Mouse (Mus musculus) urinary bladder, postnatal 25 days (tissue): ENCODE measurements around the gene Snd1.
"Not testable (repeated sequence)": the region's sequence is repeated elsewhere in the genome, so short reads cannot be mapped to it uniquely, and the experiment has no call there.

Experiments
- DNase-seq: peaks from one replicate; pipeline ENCODE4 v3.0.0; 2022; ENCODE audit warnings: low spot score

Snd1 gene

GRCm38 (mm10) chr6:28905301-28905700, 430.4 kb downstream of the Snd1 start:
- no peak for DNase-seq

GRCm38 (mm10) chr6:28909866-28910265, 434.9 kb downstream of the Snd1 start:
- DNase-seq, result no peak

DNA sequence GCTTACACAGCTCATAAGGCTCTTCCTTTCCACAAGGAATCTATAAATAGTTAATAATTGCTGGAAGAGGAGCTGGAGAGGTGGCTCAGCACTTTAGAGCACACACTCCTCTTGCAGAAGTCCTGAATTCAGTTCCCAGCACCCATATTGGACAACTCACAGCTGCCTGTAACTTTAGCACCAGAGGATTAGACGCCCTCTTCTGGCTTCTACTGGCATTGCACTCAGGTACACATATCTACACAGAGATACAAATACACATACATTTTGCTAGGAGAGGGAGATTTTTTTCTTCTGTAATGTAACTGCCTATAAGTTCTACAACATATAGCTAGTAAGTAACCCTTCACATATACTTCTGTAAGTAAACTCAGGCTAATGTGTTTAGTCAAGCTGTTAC, 440.0 kb downstream of the Snd1 start:
- DNase-seq, result no peak

- DNase-seq, result no peak
Observed at GRCm38 (mm10) chr6:28916630-28917029, 441.7 kb downstream of the Snd1 start.

- DNase-seq, result no peak
Observed at GRCm38 (mm10) chr6:28919346-28919745, 444.4 kb downstream of the Snd1 start.

DNA sequence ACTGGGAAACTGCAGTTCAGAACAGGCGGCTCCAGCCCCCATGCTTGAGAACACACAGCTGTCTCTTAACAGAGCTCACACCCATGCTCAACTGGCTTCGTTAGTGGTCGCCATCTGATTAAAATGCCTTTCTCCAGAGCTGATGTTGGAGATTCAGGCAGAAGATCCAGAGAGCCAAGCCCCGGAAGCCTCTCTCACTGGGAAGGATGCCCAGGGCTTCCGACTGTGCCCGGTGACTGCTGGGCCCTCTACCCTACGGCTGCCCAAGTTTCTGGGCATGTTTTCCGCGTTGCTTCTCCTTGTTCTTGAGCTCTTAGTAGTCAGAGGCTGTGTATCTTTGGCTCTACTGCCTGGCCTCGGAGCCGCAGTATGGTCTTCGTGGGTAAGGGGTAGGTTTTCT, 447.4 kb downstream of the Snd1 start:
- DNase-seq, result no peak

- no peak for DNase-seq
Observed at GRCm38 (mm10) chr6:28923091-28923824, 448.3 kb downstream of the Snd1 start.

DNA sequence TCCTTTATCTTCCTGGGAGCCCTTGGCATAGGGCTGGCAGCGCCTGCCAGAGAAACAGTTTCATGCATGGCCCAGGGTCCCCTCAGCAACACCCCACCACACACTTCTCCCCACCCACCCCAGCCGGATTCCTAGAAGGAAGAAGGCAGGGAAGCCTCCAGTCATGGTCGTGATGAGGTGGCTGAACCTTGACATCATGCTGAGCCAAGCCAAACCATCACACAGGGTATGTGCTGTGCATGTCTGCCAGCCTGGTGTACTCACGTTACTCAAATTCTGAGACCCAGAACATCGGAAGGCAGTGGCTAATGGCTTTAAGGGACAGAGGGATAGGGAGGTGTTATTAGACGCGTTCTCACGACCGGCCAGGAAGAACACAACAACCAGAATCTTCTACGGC, 448.9 kb downstream of the Snd1 start:
- DNase-seq, result no peak

- not testable (repeated sequence) for DNase-seq
Observed at GRCm38 (mm10) chr6:28927987-28928386, 453.0 kb downstream of the Snd1 start.

DNA sequence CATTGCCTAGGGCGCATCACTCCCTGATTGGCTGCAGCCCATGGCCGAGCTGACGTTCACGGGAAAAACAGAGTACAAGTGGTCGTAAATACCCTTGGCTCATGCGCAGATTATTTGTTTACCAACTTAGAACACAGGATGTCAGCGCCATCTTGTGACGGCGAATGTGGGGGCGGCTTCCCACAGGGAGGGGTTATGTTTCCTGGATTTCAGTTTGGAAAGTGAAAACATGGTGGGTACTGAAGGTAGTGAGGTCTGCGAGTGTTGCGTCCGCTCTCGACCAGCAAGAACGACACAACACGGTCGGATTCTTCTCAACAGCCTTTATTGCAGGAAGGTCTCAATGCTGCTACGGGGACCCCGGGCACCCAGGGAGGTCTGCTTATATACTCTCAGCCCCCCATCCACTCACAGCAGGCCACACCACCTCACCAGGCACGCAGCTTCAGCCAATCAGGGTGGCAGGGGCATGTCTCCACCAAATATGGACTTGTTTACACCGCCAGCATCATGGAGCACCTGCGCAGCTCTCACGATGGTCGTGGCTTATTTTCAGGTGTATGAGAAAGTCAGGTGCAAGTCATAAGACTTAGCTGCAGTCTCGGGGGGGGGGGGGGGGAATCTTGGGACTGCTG, 454.3 kb downstream of the Snd1 start:
- not testable (repeated sequence) for DNase-seq

GRCm38 (mm10) chr6:28931234-28931633, 456.3 kb downstream of the Snd1 start:
- no peak for DNase-seq

- DNase-seq, result no peak
Observed at GRCm38 (mm10) chr6:28931636-28932327, 456.8 kb downstream of the Snd1 start.

DNA sequence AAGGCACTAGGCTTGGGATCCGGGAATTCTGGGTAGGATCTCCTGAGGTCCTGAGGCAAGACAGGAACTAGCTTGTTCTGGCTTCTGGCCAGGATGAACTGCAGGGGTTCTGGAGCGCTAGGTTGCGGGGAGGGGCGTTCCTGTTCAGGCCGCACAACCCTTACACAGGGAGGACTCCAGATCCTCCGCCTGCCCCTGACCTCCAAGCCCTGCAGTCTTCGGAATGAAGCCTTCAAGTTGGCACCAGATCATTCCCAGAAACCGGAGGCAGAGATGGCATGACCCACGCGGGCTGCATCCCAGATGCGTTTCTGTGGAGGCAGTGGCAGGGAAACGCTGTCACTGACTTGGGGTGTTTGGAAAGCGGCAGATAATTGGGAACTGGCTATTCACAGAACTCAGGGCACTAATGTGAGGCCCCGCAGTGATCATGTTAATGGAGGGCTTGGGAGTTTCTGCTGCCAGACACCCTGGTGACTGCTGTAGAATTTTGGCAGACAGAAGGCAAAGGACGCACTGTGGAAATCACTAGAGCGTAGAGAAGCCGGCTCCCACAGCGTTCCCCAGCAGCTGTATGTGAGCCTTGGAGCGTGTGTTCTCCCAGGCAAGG, 457.5 kb downstream of the Snd1 start:
- no peak for DNase-seq

- no peak for DNase-seq
Observed at GRCm38 (mm10) chr6:28935736-28936135, 460.8 kb downstream of the Snd1 start.

DNA sequence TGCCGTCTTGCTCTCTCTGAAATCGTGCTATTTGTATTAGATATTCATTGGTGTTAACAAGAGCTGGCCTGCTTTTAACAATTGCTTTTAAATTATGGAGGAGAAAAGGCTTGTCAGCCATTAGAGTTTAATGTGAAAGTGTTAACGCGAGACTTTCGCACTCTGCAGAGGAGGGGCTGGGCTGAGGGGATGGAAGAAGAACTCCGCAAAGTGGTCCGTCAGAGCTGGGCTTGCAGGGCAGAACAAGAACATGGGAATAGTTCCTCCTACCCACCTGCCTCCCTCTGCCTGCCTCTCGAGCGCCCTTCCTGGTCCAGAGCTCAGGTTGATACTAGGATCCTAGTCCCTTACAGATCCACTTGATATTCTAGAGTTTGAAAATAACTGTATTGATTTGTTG, 472.3 kb downstream of the Snd1 start:
- no peak for DNase-seq

- DNase-seq, result peak; percentile 68
Observed at GRCm38 (mm10) chr6:28949269-28949668, 474.3 kb downstream of the Snd1 start.

DNA sequence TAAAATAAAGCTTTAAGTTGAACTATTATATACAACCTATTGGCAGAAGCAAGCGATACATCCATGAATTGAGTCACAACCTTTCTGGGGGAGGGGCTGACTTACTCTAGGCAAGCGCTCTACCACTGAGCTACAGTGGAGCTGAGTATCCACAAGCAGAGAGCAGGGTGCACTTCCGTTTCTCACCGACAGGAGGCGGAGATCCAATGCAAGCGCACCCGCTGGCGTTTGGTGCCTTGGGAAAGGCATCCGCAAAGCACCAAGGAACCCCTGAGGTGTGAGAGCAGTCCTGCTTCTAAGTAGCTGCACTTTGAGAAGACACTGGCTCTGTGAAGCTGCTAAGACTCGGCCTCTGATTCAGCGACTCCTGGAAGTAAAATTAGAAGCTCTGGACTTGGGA, 480.6 kb downstream of the Snd1 start:
- DNase-seq, result peak; percentile 26

DNA sequence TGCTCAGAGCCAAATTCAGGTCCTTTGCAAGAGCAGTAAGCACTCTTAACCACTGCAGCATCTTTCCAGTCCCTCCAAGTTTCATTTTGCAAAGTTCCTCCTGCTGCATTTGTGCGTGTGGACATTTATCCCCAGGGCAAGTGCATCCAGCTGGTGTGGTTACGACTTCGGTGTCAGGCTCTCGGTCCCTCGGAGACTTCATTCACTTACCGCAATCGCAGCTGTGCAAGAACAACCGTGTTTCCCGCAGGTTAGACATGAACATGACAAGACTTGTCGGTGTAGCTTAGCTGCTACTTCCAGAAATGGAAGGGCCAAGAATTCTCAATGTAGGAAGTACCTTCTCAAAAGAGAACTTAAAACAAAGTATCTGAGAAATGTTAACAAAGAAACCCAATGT, 482.5 kb downstream of the Snd1 start:
- DNase-seq, result no peak

DNA sequence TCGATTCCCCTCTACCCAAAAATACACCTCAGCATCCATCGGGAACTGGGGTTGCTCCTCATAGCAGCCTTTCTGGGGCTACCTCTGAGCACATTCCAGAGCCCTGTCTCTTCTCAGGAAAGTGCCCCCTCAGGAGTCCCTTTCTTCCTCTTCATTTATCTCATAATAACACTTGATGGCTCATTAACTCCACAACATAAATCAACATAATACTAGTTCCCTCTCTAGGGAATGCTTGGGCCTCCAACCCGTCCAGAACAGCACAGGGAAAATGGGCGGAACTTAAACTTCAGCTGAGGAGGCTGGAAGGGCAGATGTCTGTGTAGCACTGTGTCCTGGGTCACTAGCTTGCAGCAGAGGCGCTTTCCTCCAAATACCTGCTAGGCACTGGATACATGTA, 488.2 kb downstream of the Snd1 start:
- DNase-seq, result no peak

DNA sequence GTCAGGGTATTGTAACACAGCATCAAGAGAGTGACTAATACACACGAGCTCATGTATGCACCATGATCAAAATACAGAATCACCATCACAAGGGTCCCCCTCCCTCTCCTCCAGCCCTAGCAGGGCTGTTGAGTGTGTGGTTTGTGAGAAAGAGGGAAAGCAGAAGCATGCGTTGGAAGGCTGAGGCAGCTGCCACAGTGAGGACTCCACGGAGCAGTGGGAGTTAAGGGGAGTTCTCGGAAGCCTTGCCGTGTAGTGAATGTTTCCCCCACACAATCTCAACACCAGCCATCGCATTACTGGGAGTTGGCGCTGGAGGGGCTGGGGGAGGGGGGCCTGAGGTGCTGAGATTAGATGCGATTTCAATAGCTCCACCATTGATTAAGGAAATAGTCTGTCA, 490.3 kb downstream of the Snd1 start:
- no peak for DNase-seq

- no peak for DNase-seq
Observed at GRCm38 (mm10) chr6:28969615-28970014, 494.7 kb downstream of the Snd1 start.

GRCm38 (mm10) chr6:28970711-28971110, 495.8 kb downstream of the Snd1 start:
- no peak for DNase-seq

DNA sequence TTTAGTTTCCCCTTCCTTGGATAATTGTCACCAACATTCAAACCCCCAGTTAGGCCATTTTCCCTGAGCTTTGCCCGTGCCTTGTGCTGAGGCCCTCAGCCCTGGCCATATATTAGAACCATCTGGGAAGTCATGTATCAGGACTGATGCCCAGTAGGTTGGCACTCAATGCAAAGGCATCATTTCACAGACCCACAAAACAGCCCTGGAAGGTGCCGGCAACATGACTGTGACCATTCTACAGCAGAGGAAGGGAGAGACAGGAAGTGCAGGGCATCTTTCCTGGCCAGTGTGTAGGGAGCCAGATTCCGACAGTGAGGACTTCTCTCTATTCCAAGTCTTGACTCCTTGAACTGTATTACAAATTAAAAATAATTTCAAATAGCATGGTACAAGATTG, 499.6 kb downstream of the Snd1 start:
- no peak for DNase-seq
